Mouse (Mus musculus) spleen, embryonic (tissue): ENCODE results near the gene Zdhhc14.

Source experiments
- CTCF ChIA-PET: fragments of 350-600 bp; sonication (Branson Sonifier 250); formaldehyde crosslinking; loops from one replicate; lab custom pipeline; 2022; lab: Charles Lee

Gene Zdhhc14

GRCm38 (mm10) chr17:5503981-5504760 lies 11.8 kb downstream of the Zdhhc14 start:
- CTCF ChIA-PET, result no interaction called here

GRCm38 (mm10) chr17:5504969-5505368 lies 12.6 kb downstream of the Zdhhc14 start:
- CTCF ChIA-PET, result interaction anchor here (0.7 kb wide), 1 partner anchor 101 kb away, joined by 4 read pairs; no protein-coding TSS in a partner anchor

GRCm38 (mm10) chr17:5506553-5506952 lies 14.2 kb downstream of the Zdhhc14 start:
- CTCF ChIA-PET, result interaction anchor here (0.7 kb wide), 1 partner anchor 349 kb away, joined by 3 read pairs; no protein-coding TSS in a partner anchor

- CTCF ChIA-PET, result no interaction called here
Observed at GRCm38 (mm10) chr17:5506988-5507387, 14.6 kb downstream of the Zdhhc14 start.

GRCm38 (mm10) chr17:5508030-5508429 lies 15.7 kb downstream of the Zdhhc14 start:
- CTCF ChIA-PET, result no interaction called here

- CTCF ChIA-PET, result no interaction called here
Observed at GRCm38 (mm10) chr17:5510564-5510963, 18.2 kb downstream of the Zdhhc14 start.

- CTCF ChIA-PET, result no interaction called here
Observed at GRCm38 (mm10) chr17:5511724-5512123, 19.4 kb downstream of the Zdhhc14 start.

- CTCF ChIA-PET, result no interaction called here
Observed at GRCm38 (mm10) chr17:5519466-5519865, 27.1 kb downstream of the Zdhhc14 start.

GRCm38 (mm10) chr17:5519910-5520592 lies 27.7 kb downstream of the Zdhhc14 start:
- CTCF ChIA-PET, result interaction anchor here (0.6 kb wide), 1 partner anchor 79 kb away, joined by 6 read pairs; no protein-coding TSS in a partner anchor

- CTCF ChIA-PET, result interaction anchor here (0.6 kb wide), 1 partner anchor 227 kb away, joined by 16 read pairs; no protein-coding TSS in a partner anchor
Observed at GRCm38 (mm10) chr17:5521532-5521931, 29.2 kb downstream of the Zdhhc14 start.

GRCm38 (mm10) chr17:5529552-5529951 lies 37.2 kb downstream of the Zdhhc14 start:
- CTCF ChIA-PET, result no interaction called here

GRCm38 (mm10) chr17:5532816-5533215 lies 40.5 kb downstream of the Zdhhc14 start:
- CTCF ChIA-PET, result no interaction called here

GRCm38 (mm10) chr17:5535357-5535756 lies 43.0 kb downstream of the Zdhhc14 start:
- CTCF ChIA-PET, result interaction anchor here (0.8 kb wide), 2 partner anchors 96 to 107 kb away, joined by 3 read pairs; partner anchors contain the start of gene Tmem242

- CTCF ChIA-PET, result no interaction called here
Observed at GRCm38 (mm10) chr17:5536259-5537094, 44.1 kb downstream of the Zdhhc14 start.

- CTCF ChIA-PET, result no interaction called here
Observed at GRCm38 (mm10) chr17:5537095-5537575, 44.8 kb downstream of the Zdhhc14 start.

- CTCF ChIA-PET, result no interaction called here
Observed at GRCm38 (mm10) chr17:5542177-5542576, 49.8 kb downstream of the Zdhhc14 start.

- CTCF ChIA-PET, result no interaction called here
Observed at GRCm38 (mm10) chr17:5544065-5544464, 51.7 kb downstream of the Zdhhc14 start.

GRCm38 (mm10) chr17:5545065-5545464 lies 52.7 kb downstream of the Zdhhc14 start:
- CTCF ChIA-PET, result no interaction called here

GRCm38 (mm10) chr17:5548546-5548945 lies 56.2 kb downstream of the Zdhhc14 start:
- CTCF ChIA-PET, result no interaction called here

- CTCF ChIA-PET, result no interaction called here
Observed at GRCm38 (mm10) chr17:5549460-5549859, 57.1 kb downstream of the Zdhhc14 start.

GRCm38 (mm10) chr17:5550444-5550843 lies 58.1 kb downstream of the Zdhhc14 start:
- CTCF ChIA-PET, result no interaction called here
